Mouse (Mus musculus) forebrain, postnatal 0 days (tissue): Measurements from ENCODE around the gene Mypn. TPM values are rescaled to one million over a fixed set of nuclear protein-coding genes. Genes with fewer than 3 reads are reported as not detected.

Experiments
- ATAC-seq: fragments of 200-750 bp; cut with Nextera tagmentation; 2 replicates; pipeline ENCODE4 v1.8.0; 2017; ENCODE audit warnings: mild to moderate bottlenecking, moderate library complexity
- DNase-seq: peaks from one replicate; pipeline ENCODE4 v3.0.0-alpha.2; 2015
- H3K27ac ChIP-seq: fragments of 300-500 bp; sonication (generic); 2 replicates; pipeline ENCODE4 v1.5.1; 2014; ENCODE audit warnings: low read depth, mild to moderate bottlenecking, antibody characterized with exemption, low read length, moderate library complexity, mixed read lengths
- H3K27me3 ChIP-seq: fragments of 300-500 bp; sonication (generic); 2 replicates; pipeline ENCODE4 v1.6.1; 2014; ENCODE audit warnings: mild to moderate bottlenecking, low read length, mixed read lengths; ENCODE audit not compliant: insufficient read depth
- H3K36me3 ChIP-seq: fragments of 300-500 bp; sonication (generic); 2 replicates; pipeline ENCODE4 v1.6.1; 2014; ENCODE audit warnings: mild to moderate bottlenecking, moderate library complexity; ENCODE audit not compliant: insufficient read depth
- H3K4me1 ChIP-seq: fragments of 300-500 bp; sonication (generic); 2 replicates; pipeline ENCODE4 v1.6.1; 2014; ENCODE audit warnings: antibody characterized with exemption; ENCODE audit not compliant: insufficient read depth
- H3K4me2 ChIP-seq: fragments of 300-500 bp; sonication (generic); 2 replicates; pipeline ENCODE4 v1.6.1; 2014; ENCODE audit warnings: low read depth, mild to moderate bottlenecking, moderate library complexity
- H3K4me3 ChIP-seq: fragments of 300-500 bp; sonication (generic); 2 replicates; pipeline ENCODE4 v1.5.1; 2014; ENCODE audit warnings: low read depth, low read length, mixed read lengths
- H3K9ac ChIP-seq: fragments of 300-500 bp; sonication (generic); 2 replicates; pipeline ENCODE4 v1.6.1; 2014; ENCODE audit warnings: mild to moderate bottlenecking
- H3K9me3 ChIP-seq: fragments of 300-500 bp; sonication (generic); 2 replicates; pipeline ENCODE4 v1.6.1; 2016; ENCODE audit warnings: low read length
- CTCF ChIP-seq: sonication (generic); IDR thresholded peaks from 2 replicates; pipeline ENCODE4 v1.5.1; 2016; ENCODE audit warnings: antibody characterized with exemption, control low read depth, low read depth
- WGBS: fragments of 180-500 bp; shearing (Covaris S2); extraction: QIAGEN DNeasy Blood & Tissue Kit; methylation state at CpG from one replicate; pipeline ENCODE4 v1.1.7; 2014; 5-methylcytosine and 5-hydroxymethylcytosine counted together
- polyA plus RNA-seq: library from polyadenylated mRNA; unstranded; fragments of >200 nt; fragmentation: Nextera tagmentation; extraction: Ambion mirVana; gene quantifications from 2 replicates; pipeline ENCODE4 v1.2.1, GENCODE M21; 2015
- total RNA-seq: library from RNA; depleted of rRNA; stranded (reverse); fragments of >200 nt; gene quantifications from 2 replicates; pipeline ENCODE4 v1.2.3, GENCODE M21; 2014

Mypn gene
- total and polyA plus RNA-seq, 2 experiments from 2014 or later, result 0.67 to 1.2 TPM

GRCm38 (mm10) chr10:63135680-63136079 is 68.1 kb downstream of the Mypn start:
- TF ChIP-seq CTCF, result no peak
- DNase-seq (no peak), ATAC-seq (no peak)
- no peak overlapping the region for H3K9ac ChIP-seq
- H3K27ac ChIP-seq, result no peak overlapping the region
- H3K27me3 ChIP-seq, result no peaks in the 10 kb centered on the region
- 54% methylated on average over 12 of the region's 12 CpGs for WGBS
- no peaks in the 10 kb centered on the region for H3K9me3 ChIP-seq
- no peaks in the 10 kb centered on the region for H3K36me3 ChIP-seq
- no peak overlapping the region for H3K4me3 ChIP-seq
- H3K4me1 ChIP-seq, result no peaks in the 10 kb centered on the region
- H3K4me2 ChIP-seq, result no peak overlapping the region

GRCm38 (mm10) chr10:63133326-63133725 is 70.4 kb downstream of the Mypn start:
- no peak for TF ChIP-seq CTCF
- H3K9me3 ChIP-seq, result no peaks in the 10 kb centered on the region
- H3K9ac ChIP-seq, result no peak overlapping the region
- H3K27me3 ChIP-seq, result no peaks in the 10 kb centered on the region
- 94% methylated on average over 4 of the region's 4 CpGs for WGBS
- ATAC-seq (no peak), DNase-seq (no peak)
- H3K4me3 ChIP-seq, result no peak overlapping the region
- no peaks in the 10 kb centered on the region for H3K4me1 ChIP-seq
- no peak overlapping the region for H3K27ac ChIP-seq
- H3K4me2 ChIP-seq, result no peak overlapping the region
- H3K36me3 ChIP-seq, result no peaks in the 10 kb centered on the region

GRCm38 (mm10) chr10:63132356-63132755 is 71.4 kb downstream of the Mypn start:
- H3K9me3 ChIP-seq, result no peaks in the 10 kb centered on the region
- H3K27me3 ChIP-seq, result no peaks in the 10 kb centered on the region
- H3K9ac ChIP-seq, result no peak overlapping the region
- no peak overlapping the region for H3K27ac ChIP-seq
- no peaks in the 10 kb centered on the region for H3K36me3 ChIP-seq
- WGBS, result 87% methylated on average over 6 of the region's 6 CpGs
- no peak for TF ChIP-seq CTCF
- H3K4me3 ChIP-seq, result no peak overlapping the region
- no peak overlapping the region for H3K4me2 ChIP-seq
- ATAC-seq (no peak), DNase-seq (no peak)
- no peaks in the 10 kb centered on the region for H3K4me1 ChIP-seq

GRCm38 (mm10) chr10:63130500-63130899 is 73.3 kb downstream of the Mypn start:
- Histone ChIP-seq H3K4me1 (no peaks in the 10 kb centered on the region), H3K4me3 (no peak overlapping the region), H3K4me2 (no peak overlapping the region), H3K9ac (no peak overlapping the region), H3K9me3 (no peaks in the 10 kb centered on the region), H3K27me3 (no peaks in the 10 kb centered on the region), H3K36me3 (no peaks in the 10 kb centered on the region), H3K27ac (no peak overlapping the region)
- ATAC-seq (no peak), DNase-seq (no peak)
- 73% methylated on average over 7 of the region's 7 CpGs for WGBS
- TF ChIP-seq CTCF, result no peak

- Histone ChIP-seq H3K4me3 (no peak overlapping the region), H3K27ac (no peak overlapping the region), H3K4me2 (no peak overlapping the region), H3K27me3 (no peaks in the 10 kb centered on the region), H3K4me1 (no peaks in the 10 kb centered on the region), H3K9me3 (no peaks in the 10 kb centered on the region), H3K36me3 (no peaks in the 10 kb centered on the region), H3K9ac (no peak overlapping the region)
- no peak for TF ChIP-seq CTCF
- 53% methylated on average over 7 of the region's 7 CpGs for WGBS
- ATAC-seq, result no peak
- DNase-seq, result no peak
Observed at GRCm38 (mm10) chr10:63128256-63128655, 75.5 kb downstream of the Mypn start.

- Histone ChIP-seq H3K9ac (no peak overlapping the region), H3K36me3 (no peaks in the 10 kb centered on the region), H3K27ac (no peak overlapping the region), H3K4me3 (no peak overlapping the region), H3K4me2 (no peak overlapping the region), H3K9me3 (no peaks in the 10 kb centered on the region), H3K4me1 (no peaks in the 10 kb centered on the region), H3K27me3 (no peaks in the 10 kb centered on the region)
- DNase-seq (no peak), ATAC-seq (no peak)
- TF ChIP-seq CTCF, result no peak
- WGBS, result 86% methylated on average over 6 of the region's 6 CpGs
Observed at GRCm38 (mm10) chr10:63127156-63127555, 76.6 kb downstream of the Mypn start.

- Histone ChIP-seq H3K36me3 (no peaks in the 10 kb centered on the region), H3K4me3 (no peak overlapping the region), H3K9me3 (no peaks in the 10 kb centered on the region), H3K4me2 (no peak overlapping the region), H3K9ac (no peak overlapping the region), H3K27me3 (no peaks in the 10 kb centered on the region), H3K27ac (no peak overlapping the region), H3K4me1 (no peaks in the 10 kb centered on the region)
- no peak for TF ChIP-seq CTCF
- DNase-seq (no peak), ATAC-seq (no peak)
- WGBS, result 83% methylated on average over 4 of the region's 4 CpGs
Observed at GRCm38 (mm10) chr10:63126116-63126515, 77.6 kb downstream of the Mypn start.

GRCm38 (mm10) chr10:63125343-63125742 is 78.4 kb downstream of the Mypn start:
- Histone ChIP-seq H3K9me3 (no peaks in the 10 kb centered on the region), H3K36me3 (no peaks in the 10 kb centered on the region), H3K4me1 (no peaks in the 10 kb centered on the region), H3K27ac (no peak overlapping the region), H3K9ac (no peak overlapping the region), H3K27me3 (no peaks in the 10 kb centered on the region), H3K4me2 (no peak overlapping the region), H3K4me3 (no peak overlapping the region)
- TF ChIP-seq CTCF, result peak; percentile 54
- ATAC-seq (0 out of 2 replicates have a peak, but pooled peaks have one; percentile 25), DNase-seq (no peak)
- WGBS, result 29% methylated on average over 11 of the region's 11 CpGs
